Mouse (Mus musculus) heart, postnatal 0 days (tissue): ENCODE data around the gene Sec31b. TPM values are rescaled to one million over a fixed set of nuclear protein-coding genes. Genes with fewer than 3 reads are reported as not detected.

Experiments used
- ATAC-seq: fragments of 200-750 bp; cut with Nextera tagmentation; 2 replicates; pipeline ENCODE4 v1.8.0; 2017; ENCODE audit warnings: low read depth, moderate number of reproducible peaks, moderate library complexity; ENCODE audit not compliant: insufficient read depth
- DNase-seq: peaks from one replicate; pipeline ENCODE4 v3.0.0-alpha.2; 2016; ENCODE audit warnings: low spot score
- H3K27ac ChIP-seq: fragments of 300-500 bp; sonication (generic); 2 replicates; pipeline ENCODE4 v1.5.1; 2014; ENCODE audit warnings: low read depth, mild to moderate bottlenecking
- H3K27me3 ChIP-seq: fragments of 300-500 bp; sonication (generic); 2 replicates; pipeline ENCODE4 v1.6.1; 2014; ENCODE audit warnings: low read length, mixed read lengths; ENCODE audit not compliant: control insufficient read depth, insufficient read depth
- H3K36me3 ChIP-seq: fragments of 300-500 bp; sonication (generic); replicated peaks from 2 replicates; pipeline ENCODE4 v1.6.1; 2014; ENCODE audit warnings: low read length, mixed read lengths; ENCODE audit not compliant: control insufficient read depth, insufficient read depth
- H3K4me1 ChIP-seq: fragments of 300-500 bp; sonication (generic); 2 replicates; pipeline ENCODE4 v1.6.1; 2014; ENCODE audit warnings: antibody characterized with exemption; ENCODE audit not compliant: control insufficient read depth, insufficient read depth
- H3K4me2 ChIP-seq: fragments of 300-500 bp; sonication (generic); 2 replicates; pipeline ENCODE4 v1.6.1; 2014; ENCODE audit warnings: low read depth, mild to moderate bottlenecking, low read length, moderate library complexity
- H3K4me3 ChIP-seq: fragments of 300-500 bp; sonication (generic); 2 replicates; pipeline ENCODE4 v1.5.1; 2014; ENCODE audit warnings: low read depth, low read length
- H3K9ac ChIP-seq: fragments of 300-500 bp; sonication (generic); replicated peaks from 2 replicates; pipeline ENCODE4 v1.6.1; 2014; ENCODE audit warnings: low read depth, low read length, mixed read lengths
- H3K9me3 ChIP-seq: fragments of 300-500 bp; sonication (generic); replicated peaks from 2 replicates; pipeline ENCODE4 v1.6.1; 2016; ENCODE audit warnings: low read length; ENCODE audit not compliant: control insufficient read depth
- CTCF ChIP-seq: IDR thresholded peaks from 2 replicates; pipeline ENCODE4 v1.5.1; 2016; ENCODE audit warnings: antibody characterized with exemption, control low read depth, low read depth
- EP300 ChIP-seq: IDR thresholded peaks from 2 replicates; pipeline ENCODE4 v1.6.1; 2016; ENCODE audit warnings: antibody characterized with exemption, low read depth
- WGBS: fragments of 180-500 bp; shearing (Covaris S2); extraction: QIAGEN DNeasy Blood & Tissue Kit; methylation state at CpG from one replicate; pipeline ENCODE4 v1.1.7; 2014; 5-methylcytosine and 5-hydroxymethylcytosine counted together
- polyA plus RNA-seq: library from polyadenylated mRNA; unstranded; fragments of >200 nt; fragmentation: Nextera tagmentation; extraction: Ambion mirVana; gene quantifications from 2 replicates; pipeline ENCODE4 v1.2.1, GENCODE M21; 2015
- total RNA-seq: library from RNA; depleted of rRNA; stranded (reverse); fragments of >200 nt; gene quantifications from 2 replicates; pipeline ENCODE4 v1.2.3, GENCODE M21; 2014; ENCODE audit warnings: low replicate concordance; rRNA removed

Sec31b gene
- total and polyA plus RNA-seq, 2 experiments from 2014 or later: 1.6 to 5.5 TPM

- no peaks in the 10 kb centered on the region for H3K27me3 ChIP-seq
- TF ChIP-seq CTCF: no peak
- no peak for TF ChIP-seq EP300
- WGBS: 71% methylated on average over 6 of the region's 6 CpGs
- no peaks in the 10 kb centered on the region for H3K9me3 ChIP-seq
- H3K4me1 ChIP-seq: no peaks in the 10 kb centered on the region
- no peak overlapping the region for H3K9ac ChIP-seq
- no peak overlapping the region for H3K27ac ChIP-seq
- ATAC-seq: no peak
- H3K36me3 ChIP-seq: no peaks in the 10 kb centered on the region
- no peak overlapping the region for H3K4me2 ChIP-seq
- no peak overlapping the region for H3K4me3 ChIP-seq
- no peak for DNase-seq
Measured at GRCm38 (mm10) chr19:44475268-44475667, 70.4 kb downstream of the Sec31b start.

DNA sequence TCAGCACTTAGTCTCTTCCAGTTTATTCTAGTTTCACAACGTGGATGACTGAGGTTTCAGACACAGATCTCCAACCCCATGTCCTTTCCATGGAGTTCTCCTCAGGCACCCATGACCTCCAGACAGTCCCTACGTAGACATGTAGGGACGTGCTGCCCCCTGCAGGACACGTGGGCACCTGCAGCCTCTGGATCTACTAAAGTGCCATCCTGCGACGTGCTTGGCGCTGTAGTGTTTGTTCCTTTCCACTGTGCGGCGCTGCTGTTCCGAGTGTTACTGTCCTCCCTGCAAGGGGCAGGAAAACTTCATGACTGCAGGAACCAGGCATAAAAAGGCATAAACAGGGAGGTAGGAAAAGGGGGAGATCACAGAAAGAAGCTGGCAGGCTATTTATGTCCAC lies 71.5 kb downstream of the Sec31b start:
- Histone ChIP-seq H3K4me2 (no peak overlapping the region), H3K4me1 (no peaks in the 10 kb centered on the region), H3K9me3 (no peaks in the 10 kb centered on the region), H3K36me3 (no peaks in the 10 kb centered on the region), H3K9ac (no peak overlapping the region), H3K4me3 (no peak overlapping the region), H3K27me3 (no peaks in the 10 kb centered on the region), H3K27ac (no peak overlapping the region)
- WGBS: 4% methylated on average over 10 of the region's 10 CpGs
- DNase-seq (peak; percentile 70), ATAC-seq (peak; percentile 66; the same call in 1 of the 2 replicates)
- peak; percentile 92 for TF ChIP-seq CTCF
- TF ChIP-seq EP300: no peak

Other genes starting within 250 kb of the Sec31b start
- 10.8 and 37.4 TPM in 2 replicates for gene Scd4, start 212.8 kb downstream of the Sec31b start, total RNA-seq
- 30.8 and 38.2 TPM in 2 replicates for gene Scd4, start 212.8 kb downstream of the Sec31b start, polyA plus RNA-seq
- 6.2 and 9.8 TPM in 2 replicates for gene Scd1, start 138.0 kb downstream of the Sec31b start, total RNA-seq
- 0.66 and 1.2 TPM in 2 replicates for gene Scd1, start 138.0 kb downstream of the Sec31b start, polyA plus RNA-seq
- gene Wnt8b, start 52.4 kb downstream of the Sec31b start, total RNA-seq: 0.27 TPM in 1 of 2 replicates, not detected in the other
- gene Wnt8b, start 52.4 kb downstream of the Sec31b start, polyA plus RNA-seq: not detected in 2 replicates
- not detected in 2 replicates for gene Gm20538, start 7.0 kb upstream of the Sec31b start, total RNA-seq
- not detected in 2 replicates for gene Gm20538, start 7.0 kb upstream of the Sec31b start, polyA plus RNA-seq
- gene Ndufb8, start 9.6 kb upstream of the Sec31b start, total RNA-seq: 1,695 and 1,852 TPM in 2 replicates
- 2,183 and 2,286 TPM in 2 replicates for gene Ndufb8, start 9.6 kb upstream of the Sec31b start, polyA plus RNA-seq
- gene Hif1an, start 17.0 kb upstream of the Sec31b start, total RNA-seq: 10.5 and 16.9 TPM in 2 replicates
- gene Hif1an, start 17.0 kb upstream of the Sec31b start, polyA plus RNA-seq: 14.4 and 15.9 TPM in 2 replicates
- gene Pax2, start 210.2 kb upstream of the Sec31b start, total RNA-seq: not detected in 2 replicates
- not detected in 2 replicates for gene Pax2, start 210.2 kb upstream of the Sec31b start, polyA plus RNA-seq